Mouse (Mus musculus): ENCODE data around the gene Chst15.

DNA sequence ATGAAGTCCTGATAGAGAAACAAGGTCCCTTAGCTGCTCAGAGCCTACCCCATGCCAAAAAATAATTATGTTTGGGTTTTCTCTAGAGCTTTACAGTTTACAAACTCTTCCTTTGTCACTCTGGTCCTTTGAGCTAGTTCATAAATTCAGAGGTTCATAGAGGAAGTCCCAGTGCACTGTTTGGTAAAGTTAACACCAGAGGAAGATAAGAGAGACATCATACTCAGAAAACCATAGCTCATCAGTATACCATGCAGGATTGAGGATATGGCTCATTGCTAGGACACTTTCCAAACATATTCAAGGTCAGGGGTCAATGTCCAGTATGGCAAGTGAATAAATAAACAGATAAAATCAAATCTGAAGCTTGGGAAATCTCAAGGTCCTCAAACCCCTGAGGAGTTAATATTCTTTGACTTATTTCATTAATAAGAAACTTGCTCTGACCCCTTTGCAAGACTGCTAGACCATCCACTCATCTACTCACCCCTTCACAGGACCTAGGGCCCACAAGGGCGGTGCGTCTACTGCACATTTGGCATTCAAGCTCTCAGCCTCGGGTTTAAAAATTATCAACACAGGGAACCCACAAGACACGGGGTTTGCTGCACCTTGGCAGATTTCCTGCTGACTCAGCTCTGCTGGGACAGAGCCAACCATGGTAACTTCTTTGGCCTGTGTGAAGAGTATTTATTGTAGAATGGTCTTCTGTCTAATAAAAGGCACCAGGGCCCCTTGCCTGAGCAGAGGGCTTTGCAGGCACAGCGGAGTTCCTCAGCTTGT is 8.7 kb upstream of the Chst15 start:
- TF ChIP-seq CTCF (IDR thresholded peaks at IDR 0.05) (no peak), EP300 (IDR thresholded peaks at IDR 0.05) (0 out of 2 replicates have a peak, but pooled peaks have one; percentile 17)
